Mouse (Mus musculus): Measurements from ENCODE around the gene 1500009L16Rik. TPM values are rescaled to one million over a fixed set of nuclear protein-coding genes. Genes with fewer than 3 reads are reported as not detected.

1500009L16Rik gene
- polyA plus RNA-seq, 1 experiment = not detected

- TF ChIP-seq REST (IDR thresholded peaks at IDR 0.05; ENCODE audit: insufficient read depth, insufficient read length) = no peak
- TF ChIP-seq E2F4 (IDR thresholded peaks at IDR 0.05; ENCODE audit: insufficient read depth) = no peak
- no peak for TF ChIP-seq MYOD1 (IDR thresholded peaks at IDR 0.05; ENCODE audit: control insufficient read depth in 1 of 3, insufficient read length in 2 of 3, low read depth in 2 of 3)
- no peak for TF ChIP-seq MYOG (IDR thresholded peaks at IDR 0.05; ENCODE audit: control insufficient read depth in 1 of 3, insufficient read depth in 1 of 3, insufficient read length in 2 of 3, low read depth in 2 of 3)
- no peak for TF ChIP-seq TCF3 (IDR thresholded peaks at IDR 0.05; ENCODE audit: insufficient read length, low read depth)
- no peak for TF ChIP-seq MAX (IDR thresholded peaks at IDR 0.05; ENCODE audit: low read depth)
- TF ChIP-seq POLR2A (IDR thresholded peaks at IDR 0.05; ENCODE audit: insufficient read length, low read depth) = no peak
- no peak for TF ChIP-seq USF1 (IDR thresholded peaks at IDR 0.05; ENCODE audit: low read depth)
- no peak for TF ChIP-seq CEBPB (IDR thresholded peaks at IDR 0.05; ENCODE audit: insufficient read depth, poor library complexity, severe bottlenecking)
- TF ChIP-seq POLR2AphosphoS2 (IDR thresholded peaks at IDR 0.05; ENCODE audit: insufficient read length, low read depth) = no peak
- TF ChIP-seq SRF (IDR thresholded peaks at IDR 0.05; ENCODE audit: control insufficient read depth, insufficient read length, low read depth) = no peak
- no peak for TF ChIP-seq TCF12 (IDR thresholded peaks at IDR 0.05; ENCODE audit: insufficient read depth, poor library complexity, severe bottlenecking)
- Histone ChIP-seq H3K4me2 (ENCODE audit: low read depth) (no peak overlapping the region), H3ac (ENCODE audit: control insufficient read depth, insufficient read length) (no peak overlapping the region), H3K27me3 (ENCODE audit: control insufficient read depth, insufficient read depth, insufficient read length) (peaks cover 14% of the 10 kb centered on the region), H3K4me3 (no peak overlapping the region), H3K36me3 (ENCODE audit: control insufficient read depth, insufficient read depth) (no peaks in the 10 kb centered on the region), H3K79me2 (ENCODE audit: control insufficient read depth, insufficient read depth) (no peaks in the 10 kb centered on the region)
Measured at GRCm38 (mm10) chr10:83760535-83760934, 37.9 kb downstream of the 1500009L16Rik start.

- TF ChIP-seq MYOG (IDR thresholded peaks at IDR 0.05; ENCODE audit: control insufficient read depth in 1 of 3, insufficient read depth in 1 of 3, insufficient read length in 2 of 3, low read depth in 2 of 3) (no peak), POLR2AphosphoS2 (IDR thresholded peaks at IDR 0.05; ENCODE audit: insufficient read length, low read depth) (no peak), TCF12 (IDR thresholded peaks at IDR 0.05; ENCODE audit: insufficient read depth, poor library complexity, severe bottlenecking) (no peak), CEBPB (IDR thresholded peaks at IDR 0.05; ENCODE audit: insufficient read depth, poor library complexity, severe bottlenecking) (no peak), USF1 (IDR thresholded peaks at IDR 0.05; ENCODE audit: low read depth) (no peak), MAX (IDR thresholded peaks at IDR 0.05; ENCODE audit: low read depth) (no peak), REST (IDR thresholded peaks at IDR 0.05; ENCODE audit: insufficient read depth, insufficient read length) (no peak), MYOD1 (IDR thresholded peaks at IDR 0.05; ENCODE audit: control insufficient read depth in 1 of 3, insufficient read length in 2 of 3, low read depth in 2 of 3) (no peak), TCF3 (IDR thresholded peaks at IDR 0.05; ENCODE audit: insufficient read length, low read depth) (no peak), E2F4 (IDR thresholded peaks at IDR 0.05; ENCODE audit: insufficient read depth) (no peak)
- Histone ChIP-seq H3K4me2 (ENCODE audit: low read depth) (no peak overlapping the region), H3K79me2 (ENCODE audit: control insufficient read depth, insufficient read depth) (no peaks in the 10 kb centered on the region), H3K36me3 (ENCODE audit: control insufficient read depth, insufficient read depth) (no peaks in the 10 kb centered on the region), H3K4me3 (no peak overlapping the region), H3ac (ENCODE audit: control insufficient read depth, insufficient read length) (no peak overlapping the region), H3K27me3 (ENCODE audit: control insufficient read depth, insufficient read depth, insufficient read length) (peaks cover 14% of the 10 kb centered on the region)
Measured at GRCm38 (mm10) chr10:83763891-83764290, 41.2 kb downstream of the 1500009L16Rik start.

GRCm38 (mm10) chr10:83766882-83767281 is 44.2 kb downstream of the 1500009L16Rik start:
- no peaks in the 10 kb centered on the region for H3K79me2 ChIP-seq (ENCODE audit: control insufficient read depth, insufficient read depth)
- H3K4me3 ChIP-seq = no peak overlapping the region
- no peaks in the 10 kb centered on the region for H3K27me3 ChIP-seq (ENCODE audit: control insufficient read depth, insufficient read depth, insufficient read length)
- H3K36me3 ChIP-seq (ENCODE audit: control insufficient read depth, insufficient read depth) = no peaks in the 10 kb centered on the region
- H3K4me2 ChIP-seq (ENCODE audit: low read depth) = no peak overlapping the region
- no peak overlapping the region for H3ac ChIP-seq (ENCODE audit: control insufficient read depth, insufficient read length)
- no peak for TF ChIP-seq CEBPB (IDR thresholded peaks at IDR 0.05; ENCODE audit: insufficient read depth, poor library complexity, severe bottlenecking)
- TF ChIP-seq POLR2AphosphoS2 (IDR thresholded peaks at IDR 0.05; ENCODE audit: insufficient read length, low read depth) = no peak
- no peak for TF ChIP-seq E2F4 (IDR thresholded peaks at IDR 0.05; ENCODE audit: insufficient read depth)
- no peak for TF ChIP-seq USF1 (IDR thresholded peaks at IDR 0.05; ENCODE audit: low read depth)
- no peak for TF ChIP-seq MYOG (IDR thresholded peaks at IDR 0.05; ENCODE audit: control insufficient read depth in 1 of 3, insufficient read depth in 1 of 3, insufficient read length in 2 of 3, low read depth in 2 of 3)
- no peak for TF ChIP-seq POLR2A (IDR thresholded peaks at IDR 0.05; ENCODE audit: insufficient read length, low read depth)
- TF ChIP-seq MYOD1 (IDR thresholded peaks at IDR 0.05; ENCODE audit: control insufficient read depth in 1 of 3, insufficient read length in 2 of 3, low read depth in 2 of 3) = no peak
- TF ChIP-seq REST (IDR thresholded peaks at IDR 0.05; ENCODE audit: insufficient read depth, insufficient read length) = no peak
- no peak for TF ChIP-seq MAX (IDR thresholded peaks at IDR 0.05; ENCODE audit: low read depth)
- TF ChIP-seq SRF (IDR thresholded peaks at IDR 0.05; ENCODE audit: control insufficient read depth, insufficient read length, low read depth) = no peak
- no peak for TF ChIP-seq TCF12 (IDR thresholded peaks at IDR 0.05; ENCODE audit: insufficient read depth, poor library complexity, severe bottlenecking)

- no peaks in the 10 kb centered on the region for H3K36me3 ChIP-seq (ENCODE audit: control insufficient read depth, insufficient read depth)
Measured at GRCm38 (mm10) chr10:83776272-83776878, 53.7 kb downstream of the 1500009L16Rik start.

More at GRCm38 (mm10) chr10:83776272-83776878, 53.7 kb downstream of the 1500009L16Rik start:
- Histone ChIP-seq H3K79me2 (ENCODE audit: control insufficient read depth, insufficient read depth) (no peaks in the 10 kb centered on the region), H3ac (ENCODE audit: control insufficient read depth, insufficient read length) (no peak overlapping the region), H3K27me3 (ENCODE audit: control insufficient read depth, insufficient read depth, insufficient read length) (no peaks in the 10 kb centered on the region), H3K4me2 (ENCODE audit: low read depth) (peak overlapping the region; percentile 53), H3K4me3 (no peak overlapping the region)
- TF ChIP-seq POLR2AphosphoS2 (IDR thresholded peaks at IDR 0.05; ENCODE audit: insufficient read length, low read depth) = no peak
- no peak for TF ChIP-seq TCF12 (IDR thresholded peaks at IDR 0.05; ENCODE audit: insufficient read depth, poor library complexity, severe bottlenecking)
- no peak for TF ChIP-seq MYOD1 (IDR thresholded peaks at IDR 0.05; ENCODE audit: control insufficient read depth in 1 of 3, insufficient read length in 2 of 3, low read depth in 2 of 3)
- no peak for TF ChIP-seq MYOG (IDR thresholded peaks at IDR 0.05; ENCODE audit: control insufficient read depth in 1 of 3, insufficient read depth in 1 of 3, insufficient read length in 2 of 3, low read depth in 2 of 3)
- TF ChIP-seq SRF (IDR thresholded peaks at IDR 0.05; ENCODE audit: control insufficient read depth, insufficient read length, low read depth) = no peak
- TF ChIP-seq TCF3 (IDR thresholded peaks at IDR 0.05; ENCODE audit: insufficient read length, low read depth) = no peak
